Mouse (Mus musculus): ENCODE data around the gene Chst15.

The Chst15 gene

DNA sequence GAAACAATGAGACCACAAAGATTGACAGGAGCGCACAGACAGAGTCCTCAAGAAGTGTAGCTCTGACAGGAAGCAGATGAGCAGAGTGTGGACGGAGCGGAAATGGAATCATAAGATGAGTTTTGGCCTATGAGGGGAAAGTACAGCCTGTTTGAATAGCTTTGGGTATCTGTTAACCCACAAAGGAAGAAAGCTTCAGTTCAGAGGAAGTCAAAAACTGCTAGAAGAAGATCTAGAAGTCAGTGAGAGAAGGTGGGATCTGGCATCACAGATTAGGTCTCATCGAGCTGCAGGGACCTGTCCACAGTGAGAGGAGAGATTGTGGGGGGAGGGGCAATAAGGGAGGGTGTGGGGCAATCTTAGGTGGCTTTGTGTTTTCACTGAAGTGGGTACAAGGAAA lies 18.3 kb upstream of the Chst15 start:
- DNase-seq, result no peak

DNA sequence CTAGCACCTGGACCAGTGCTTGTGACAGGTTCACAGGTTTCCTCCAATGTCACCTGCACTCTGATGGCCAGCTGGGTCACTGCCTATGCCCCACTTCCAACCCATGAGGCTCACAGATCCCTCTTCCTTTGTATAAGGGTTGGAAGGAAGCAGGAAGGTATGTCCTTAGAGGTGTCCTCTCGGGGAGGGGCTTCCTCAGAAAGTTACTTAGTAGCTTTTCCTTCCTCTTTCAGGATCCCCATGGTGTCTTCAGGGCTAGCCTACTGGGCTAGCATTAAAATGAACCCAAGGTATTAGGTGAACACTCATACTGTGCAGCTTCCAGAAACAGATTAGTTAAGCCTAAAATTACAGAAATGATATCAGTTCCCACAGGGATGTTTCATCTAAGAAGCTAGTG lies 16.1 kb upstream of the Chst15 start:
- DNase-seq, result no peak

DNA sequence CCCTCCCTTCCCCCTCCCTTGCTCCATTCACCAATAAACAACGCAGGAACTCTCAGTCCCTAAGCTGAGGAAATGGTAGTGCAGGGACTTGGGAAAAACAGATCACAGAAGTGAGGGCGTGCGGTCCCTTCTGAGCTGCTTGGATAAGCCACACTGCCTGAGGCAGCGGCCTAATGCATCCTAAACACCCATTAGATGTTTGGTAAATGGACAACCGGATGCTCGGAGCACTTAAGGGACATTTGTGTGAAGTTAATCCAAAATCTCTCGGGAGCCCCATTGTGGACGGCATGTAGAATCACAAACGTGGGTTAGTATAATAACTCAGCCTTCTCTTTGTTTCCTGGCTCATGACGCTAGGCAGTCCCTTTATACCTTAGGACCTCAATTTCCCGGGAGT lies 15.1 kb upstream of the Chst15 start:
- DNase-seq, result peak; percentile 27

DNA sequence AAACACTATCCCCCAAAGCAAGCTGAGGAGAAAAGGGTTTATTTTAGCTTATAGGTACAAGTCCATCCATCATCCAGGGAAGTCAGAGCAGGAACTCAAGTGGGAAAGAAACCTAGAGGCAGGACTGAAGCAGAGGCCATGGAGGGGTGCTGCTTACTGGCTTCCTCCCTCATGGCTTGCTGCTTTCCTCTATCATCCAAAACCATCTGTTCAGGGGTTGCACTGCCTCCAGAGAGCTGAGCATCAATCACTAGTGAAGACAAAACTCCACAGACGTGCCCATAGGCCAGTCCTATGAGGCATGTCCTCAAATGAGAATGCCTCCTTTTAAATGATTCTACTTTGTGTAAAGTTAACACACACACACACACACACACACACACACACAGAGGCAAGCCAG lies 13.2 kb upstream of the Chst15 start:
- no peak for DNase-seq

DNA sequence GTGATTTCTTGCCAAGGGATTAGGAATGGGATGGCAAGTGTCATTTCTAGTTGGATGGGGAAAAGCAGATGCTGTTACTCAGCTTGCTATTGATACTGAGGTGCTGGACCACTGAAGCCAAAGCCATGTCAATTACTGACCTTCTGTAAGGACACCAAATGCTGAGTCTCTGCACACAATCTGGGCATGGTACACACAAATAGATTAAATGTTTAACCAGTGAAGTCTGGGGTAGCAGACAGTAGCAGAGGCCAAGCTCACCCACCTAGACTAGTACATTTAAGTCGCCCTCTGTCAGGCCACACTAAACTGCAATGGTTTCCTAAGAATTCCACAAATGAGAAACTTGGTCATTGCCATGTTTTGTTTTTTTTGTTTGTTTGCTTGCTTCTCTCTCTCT lies 11.6 kb upstream of the Chst15 start:
- no peak for DNase-seq

DNA sequence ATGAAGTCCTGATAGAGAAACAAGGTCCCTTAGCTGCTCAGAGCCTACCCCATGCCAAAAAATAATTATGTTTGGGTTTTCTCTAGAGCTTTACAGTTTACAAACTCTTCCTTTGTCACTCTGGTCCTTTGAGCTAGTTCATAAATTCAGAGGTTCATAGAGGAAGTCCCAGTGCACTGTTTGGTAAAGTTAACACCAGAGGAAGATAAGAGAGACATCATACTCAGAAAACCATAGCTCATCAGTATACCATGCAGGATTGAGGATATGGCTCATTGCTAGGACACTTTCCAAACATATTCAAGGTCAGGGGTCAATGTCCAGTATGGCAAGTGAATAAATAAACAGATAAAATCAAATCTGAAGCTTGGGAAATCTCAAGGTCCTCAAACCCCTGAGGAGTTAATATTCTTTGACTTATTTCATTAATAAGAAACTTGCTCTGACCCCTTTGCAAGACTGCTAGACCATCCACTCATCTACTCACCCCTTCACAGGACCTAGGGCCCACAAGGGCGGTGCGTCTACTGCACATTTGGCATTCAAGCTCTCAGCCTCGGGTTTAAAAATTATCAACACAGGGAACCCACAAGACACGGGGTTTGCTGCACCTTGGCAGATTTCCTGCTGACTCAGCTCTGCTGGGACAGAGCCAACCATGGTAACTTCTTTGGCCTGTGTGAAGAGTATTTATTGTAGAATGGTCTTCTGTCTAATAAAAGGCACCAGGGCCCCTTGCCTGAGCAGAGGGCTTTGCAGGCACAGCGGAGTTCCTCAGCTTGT lies 8.7 kb upstream of the Chst15 start:
- peak; percentile 88 for DNase-seq

DNA sequence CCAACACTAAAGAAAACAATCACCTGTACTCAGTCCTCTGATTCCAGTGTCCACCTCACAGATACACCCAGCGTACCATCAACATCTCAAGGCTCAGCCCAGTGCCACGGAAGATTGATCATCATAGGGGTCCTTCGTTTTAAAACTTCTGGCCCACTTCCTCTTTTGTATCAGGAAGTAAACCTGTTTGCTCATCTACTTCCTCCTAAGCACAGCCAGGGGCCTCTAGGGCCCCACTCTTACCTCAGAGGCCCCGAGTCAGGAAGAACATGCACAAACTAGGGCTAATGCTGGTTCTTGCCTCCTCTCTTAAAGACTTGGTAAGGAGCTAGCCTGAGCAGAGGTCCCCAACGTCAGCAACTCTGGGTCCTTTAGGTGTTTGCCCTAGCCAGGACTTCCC lies 6.4 kb upstream of the Chst15 start:
- no peak for DNase-seq

DNA sequence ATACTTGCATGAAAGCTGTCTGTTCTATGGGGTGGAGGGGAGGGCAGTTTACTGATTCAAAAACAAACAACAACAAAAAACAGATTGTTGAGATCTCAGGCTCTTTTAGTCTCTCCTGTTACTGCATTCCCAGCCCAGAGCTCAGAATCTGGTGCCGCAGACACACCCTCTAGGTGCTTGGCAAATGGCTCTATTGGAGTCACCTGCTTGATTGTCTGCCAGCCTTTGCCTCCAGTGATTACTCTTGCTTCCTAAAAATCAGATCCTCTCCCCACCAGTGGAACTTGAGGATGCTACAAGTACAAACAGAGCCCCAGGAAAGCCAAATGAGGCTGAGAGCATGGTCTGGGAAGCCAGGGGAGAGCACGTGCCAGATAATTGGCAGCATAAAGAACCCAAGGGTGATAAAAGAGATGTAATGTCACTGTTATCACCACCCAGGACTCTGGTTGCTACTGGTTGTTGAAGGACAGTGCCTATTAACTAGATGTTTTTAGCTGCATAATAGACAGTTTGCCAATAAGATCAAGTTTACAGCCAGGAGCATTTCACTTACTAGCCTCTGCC lies 4.4 kb upstream of the Chst15 start:
- DNase-seq, result no peak

DNA sequence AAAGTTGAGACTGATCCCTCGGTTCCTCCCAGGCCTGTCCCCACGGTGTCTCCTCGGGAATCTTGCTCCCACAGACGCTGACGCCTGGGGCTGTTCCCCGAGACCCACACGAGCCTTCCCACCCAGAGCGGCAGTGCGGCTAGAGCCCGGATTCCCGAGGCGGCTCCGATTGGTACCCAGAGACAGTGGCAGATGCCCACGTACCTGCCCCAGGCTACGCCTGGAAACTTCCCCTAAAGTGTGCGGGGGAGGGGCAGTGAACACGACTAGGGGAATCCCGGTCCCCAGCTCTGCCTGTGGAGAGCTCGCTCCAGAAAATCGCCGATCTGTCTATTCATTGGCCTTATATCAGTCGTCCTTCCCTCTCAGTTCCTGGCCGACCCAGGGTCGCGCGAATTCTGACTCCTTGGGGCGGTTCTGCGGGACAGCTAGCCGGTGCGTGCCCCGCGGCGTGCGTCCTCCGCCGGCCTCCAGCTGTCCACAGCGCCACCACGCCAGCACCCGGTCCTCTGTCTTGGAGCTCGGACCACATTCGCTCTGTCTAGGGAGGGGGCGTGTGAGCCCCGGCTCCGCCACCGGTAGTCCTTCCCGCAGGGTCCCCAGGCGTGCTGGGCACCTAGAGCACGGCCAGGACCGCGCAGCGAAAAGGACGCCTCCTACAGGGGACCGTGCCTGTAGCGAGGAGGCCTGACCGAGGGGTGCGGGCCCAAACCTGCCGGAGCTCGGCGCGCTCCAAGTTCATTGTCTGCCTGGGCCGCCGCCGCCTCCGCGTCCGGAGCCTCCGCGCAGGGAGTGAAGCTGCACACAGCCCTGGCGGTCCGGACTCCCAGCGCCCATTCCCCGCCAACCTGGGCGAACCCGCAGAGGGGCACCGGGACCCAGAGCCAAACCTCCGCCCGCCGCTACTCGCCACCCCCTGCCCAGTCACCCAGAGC lies 660 bp downstream of the Chst15 start:
- DNase-seq, result peak; percentile 81

DNA sequence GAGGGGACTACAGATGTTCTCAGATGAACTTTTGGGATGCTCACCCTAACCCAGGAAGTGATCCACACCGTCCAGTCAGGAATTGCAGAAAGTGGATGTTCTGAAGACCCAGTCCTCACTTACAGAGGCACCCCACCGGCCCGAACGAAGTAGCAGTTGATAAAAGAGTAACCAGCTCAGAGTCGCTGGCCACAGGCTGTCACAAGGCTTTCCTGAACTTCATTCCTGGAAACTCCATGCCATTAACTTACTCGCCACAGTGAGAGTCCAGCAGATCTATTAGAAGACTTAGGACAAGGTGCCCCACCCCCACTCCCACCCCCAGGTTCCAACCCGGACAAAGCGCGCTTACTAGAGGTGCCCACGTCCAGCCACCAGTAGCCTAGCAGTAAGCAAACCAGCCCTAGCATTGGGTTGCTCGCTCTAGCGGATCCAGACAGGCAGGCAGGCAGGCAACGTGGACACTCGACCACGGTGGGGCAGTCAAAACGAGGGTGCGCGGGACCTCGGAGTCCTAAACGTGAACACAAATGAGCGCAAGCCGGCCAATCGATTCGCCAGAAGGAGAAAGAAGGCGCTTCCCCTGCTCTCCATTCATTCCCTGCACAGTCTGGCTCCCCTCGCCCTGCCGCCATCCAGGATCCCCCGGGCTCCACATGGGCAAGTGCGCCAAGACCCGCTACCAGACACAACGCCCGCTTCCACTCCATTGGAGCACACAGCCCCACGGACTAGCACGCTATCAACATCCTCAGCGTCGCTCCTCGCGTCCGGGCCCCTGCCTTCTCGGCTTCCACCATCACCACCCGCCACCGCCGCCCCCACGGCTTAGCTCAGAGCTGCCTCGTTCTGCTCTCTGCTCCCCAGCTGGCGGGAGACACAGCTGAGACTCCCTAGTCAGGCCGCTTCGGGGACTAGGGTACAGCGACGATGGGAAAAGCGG lies 1.6 kb downstream of the Chst15 start:
- peak; percentile 87 for DNase-seq

DNA sequence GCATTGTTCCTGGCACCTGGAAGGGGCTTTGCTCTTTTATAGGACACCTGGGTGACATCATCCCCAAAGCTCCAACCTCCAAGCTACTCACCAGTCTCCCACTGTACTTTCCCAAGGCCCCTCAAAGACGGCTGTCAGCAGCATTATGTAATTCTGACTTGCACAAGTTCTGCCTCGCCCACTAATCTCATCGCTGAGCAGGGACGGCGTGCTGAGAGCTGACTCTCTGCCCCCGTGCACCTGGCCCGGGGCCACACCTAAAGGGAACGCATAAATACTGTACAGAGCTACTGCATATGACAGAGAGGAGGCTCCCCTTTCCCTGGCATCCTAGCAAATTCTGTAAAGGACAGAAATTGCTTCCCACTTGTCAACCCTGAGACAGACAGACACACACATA lies 4.6 kb downstream of the Chst15 start:
- peak; percentile 30 for DNase-seq

DNA sequence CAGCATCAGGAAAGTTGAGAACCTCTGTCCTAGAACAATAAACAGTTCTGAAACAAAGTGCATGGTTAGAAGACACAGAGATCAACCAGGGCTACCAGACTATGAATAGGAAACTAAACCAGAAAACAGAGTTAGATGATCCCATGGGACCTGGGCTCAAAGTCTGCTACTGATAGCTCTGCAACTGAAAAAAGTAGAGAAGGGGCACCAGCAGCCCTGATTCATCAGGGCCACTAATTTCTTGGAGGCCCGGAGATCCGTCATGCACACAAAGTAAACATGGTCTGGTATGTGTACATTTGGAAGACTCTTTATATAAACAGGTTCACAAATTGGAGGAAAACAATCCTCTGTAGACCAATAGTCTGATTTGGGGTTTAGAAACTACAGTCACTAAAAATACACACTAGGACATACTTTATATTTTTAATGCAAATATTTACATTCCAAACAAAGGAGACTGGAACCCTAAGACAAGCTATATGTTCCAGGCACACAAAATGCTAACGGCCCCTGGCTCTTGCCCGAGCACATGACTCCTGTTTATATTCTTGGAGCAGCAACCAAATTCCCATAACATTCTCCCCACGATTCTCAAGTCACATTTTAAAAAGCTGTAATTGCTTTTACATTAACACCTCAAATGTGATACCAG lies 8.4 kb downstream of the Chst15 start:
- no peak for DNase-seq

DNA sequence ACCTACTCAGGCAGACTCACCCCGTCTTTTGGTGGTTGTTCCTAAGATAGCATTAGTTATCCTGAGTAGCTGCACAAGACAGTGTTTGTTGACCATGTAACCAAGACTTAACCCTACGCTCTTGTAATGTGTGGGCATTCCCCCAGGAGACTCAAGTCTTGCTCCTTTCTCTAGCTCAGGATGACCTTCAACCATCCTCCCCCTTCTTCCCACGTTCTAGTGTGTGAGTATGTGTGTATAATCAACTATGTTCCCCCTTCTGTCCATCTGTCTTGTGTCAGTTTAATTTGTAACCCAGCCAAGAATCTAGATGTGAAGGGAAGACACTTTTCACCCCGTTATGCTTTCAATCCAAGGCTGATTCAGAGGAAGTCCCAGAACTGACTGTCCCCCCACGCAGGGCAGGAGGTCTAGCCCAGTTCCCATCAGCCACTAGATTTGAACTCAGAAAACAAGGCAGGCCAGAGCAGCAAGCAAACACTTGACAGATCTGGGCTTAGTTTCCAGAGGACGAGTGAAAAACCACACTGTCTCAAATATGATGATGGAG lies 9.2 kb downstream of the Chst15 start:
- peak; percentile 60 for DNase-seq

DNA sequence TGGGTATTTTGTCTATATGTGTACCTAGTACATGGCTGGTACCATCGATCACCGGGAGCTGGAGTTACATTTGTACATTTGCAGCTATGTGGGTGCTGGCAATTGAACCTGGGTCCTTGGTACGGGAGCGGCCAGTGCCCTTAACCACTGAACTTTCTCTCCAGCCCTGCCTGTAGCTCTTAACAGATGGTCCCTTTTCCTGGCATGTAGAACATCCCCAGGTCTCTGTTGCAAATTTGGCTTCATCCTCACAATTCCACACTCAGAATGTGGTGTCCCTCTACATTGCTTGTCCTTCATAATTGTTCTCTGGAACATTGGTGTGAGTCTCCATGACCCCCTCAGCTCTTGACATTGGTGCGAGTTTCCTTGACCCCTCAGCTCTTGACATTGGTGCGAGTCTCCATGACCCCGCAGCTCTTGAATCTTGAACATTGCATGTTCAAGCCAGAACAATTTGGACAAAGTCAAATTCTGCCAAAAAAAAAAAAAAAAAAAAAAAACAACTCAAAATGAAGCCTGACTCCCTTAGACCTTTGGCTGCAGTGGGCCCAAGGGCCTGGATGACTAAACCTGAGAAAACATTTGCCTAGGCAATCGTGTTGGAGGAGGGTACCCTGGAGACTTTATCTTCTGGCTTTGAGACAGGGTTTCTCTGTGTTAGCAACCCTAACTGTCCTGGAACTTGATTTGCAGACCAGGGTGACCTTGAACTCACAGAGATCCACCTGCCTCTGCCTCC lies 10.2 kb downstream of the Chst15 start:
- DNase-seq, result no peak

DNA sequence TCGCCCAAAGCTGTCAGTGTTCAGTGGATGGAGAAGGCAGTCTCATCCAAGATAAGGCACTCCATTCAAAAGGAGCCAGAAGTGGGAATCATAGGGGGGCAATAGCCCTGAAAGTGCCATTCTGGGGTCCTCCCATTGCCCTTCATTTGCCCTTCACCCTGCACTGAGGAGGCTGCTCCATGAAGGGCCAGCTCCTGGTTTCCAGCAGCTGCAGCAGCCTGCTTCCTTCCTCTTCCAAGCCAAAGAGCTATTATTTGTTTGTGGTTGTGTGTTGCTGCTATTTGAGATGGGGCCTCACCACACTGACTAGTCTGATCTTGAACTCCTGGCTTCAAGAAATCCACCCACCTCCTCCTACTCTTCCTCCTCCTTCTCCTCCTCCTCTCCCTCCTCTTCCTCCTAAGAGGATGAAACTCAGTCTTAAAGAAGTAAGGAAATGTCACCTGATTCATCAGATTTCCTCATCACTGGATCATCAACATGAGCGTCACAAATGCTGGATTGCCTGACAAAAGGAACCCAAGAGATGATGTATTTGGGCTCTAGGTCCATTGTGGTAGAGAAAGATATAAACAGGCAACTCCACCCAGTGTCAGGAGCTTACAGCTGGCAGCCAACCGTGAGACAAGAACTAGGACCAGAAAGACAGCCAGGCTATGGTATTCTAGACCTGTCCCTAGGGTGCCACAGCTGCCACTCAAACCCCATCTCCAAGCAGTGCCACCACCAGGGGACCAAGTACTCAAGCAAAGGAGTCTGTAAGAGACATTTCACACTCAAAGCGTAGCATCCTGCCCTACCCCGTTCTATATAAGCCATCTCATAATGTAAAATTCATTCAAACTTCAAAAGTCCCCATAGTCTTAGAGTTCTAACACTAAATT lies 11.3 kb downstream of the Chst15 start:
- DNase-seq, result no peak

DNA sequence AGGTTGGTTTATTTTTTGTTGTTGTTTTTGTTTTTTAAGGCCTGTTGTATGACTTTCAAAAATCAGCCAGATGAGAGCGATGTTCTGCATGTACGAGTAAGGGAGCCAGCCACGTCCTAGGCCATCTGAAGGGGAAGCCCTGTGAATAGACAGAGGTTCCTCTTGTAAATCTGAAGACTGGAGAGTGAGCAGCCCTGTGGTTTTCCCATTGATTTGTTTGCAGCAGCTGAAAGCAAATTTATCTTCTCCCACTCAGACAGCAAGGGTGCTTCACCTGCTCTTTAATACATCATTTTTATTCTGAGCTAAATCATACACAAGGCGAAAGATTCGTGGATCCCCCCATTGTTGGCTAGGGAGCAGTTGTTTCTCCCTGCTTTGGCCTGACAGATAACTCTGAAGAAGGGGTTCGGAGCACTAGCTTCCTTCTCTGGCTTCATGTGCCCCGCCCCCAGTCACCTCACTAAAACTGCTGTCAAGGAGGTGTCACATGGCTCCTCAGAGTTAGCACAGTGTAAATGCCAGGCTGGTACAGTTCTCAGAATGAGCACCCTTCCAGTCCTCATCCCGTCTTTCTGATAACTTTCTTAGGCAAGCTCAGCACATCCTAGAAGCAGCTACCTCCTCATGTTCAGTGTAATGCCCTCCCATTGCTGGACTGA lies 12.5 kb downstream of the Chst15 start:
- no peak for DNase-seq

DNA sequence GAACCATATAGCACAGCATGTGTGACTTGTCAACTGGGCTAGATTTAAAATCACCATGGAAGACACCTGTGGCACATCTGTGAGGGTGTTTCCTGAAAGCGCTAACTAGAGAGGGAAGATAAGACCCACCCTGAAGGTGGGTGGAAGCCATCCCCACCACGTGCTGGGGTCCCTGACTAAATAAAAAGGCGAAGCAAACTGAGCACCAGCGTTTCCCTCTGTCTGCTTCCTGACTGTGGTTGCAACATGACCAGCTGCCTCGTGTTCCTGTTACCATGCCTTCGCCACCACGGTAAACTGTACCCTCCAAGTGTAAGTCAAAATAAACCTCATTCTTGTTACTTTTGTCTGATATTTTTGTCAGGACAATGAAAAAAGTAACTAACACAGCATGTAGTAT lies 13.0 kb downstream of the Chst15 start:
- no peak for DNase-seq

DNA sequence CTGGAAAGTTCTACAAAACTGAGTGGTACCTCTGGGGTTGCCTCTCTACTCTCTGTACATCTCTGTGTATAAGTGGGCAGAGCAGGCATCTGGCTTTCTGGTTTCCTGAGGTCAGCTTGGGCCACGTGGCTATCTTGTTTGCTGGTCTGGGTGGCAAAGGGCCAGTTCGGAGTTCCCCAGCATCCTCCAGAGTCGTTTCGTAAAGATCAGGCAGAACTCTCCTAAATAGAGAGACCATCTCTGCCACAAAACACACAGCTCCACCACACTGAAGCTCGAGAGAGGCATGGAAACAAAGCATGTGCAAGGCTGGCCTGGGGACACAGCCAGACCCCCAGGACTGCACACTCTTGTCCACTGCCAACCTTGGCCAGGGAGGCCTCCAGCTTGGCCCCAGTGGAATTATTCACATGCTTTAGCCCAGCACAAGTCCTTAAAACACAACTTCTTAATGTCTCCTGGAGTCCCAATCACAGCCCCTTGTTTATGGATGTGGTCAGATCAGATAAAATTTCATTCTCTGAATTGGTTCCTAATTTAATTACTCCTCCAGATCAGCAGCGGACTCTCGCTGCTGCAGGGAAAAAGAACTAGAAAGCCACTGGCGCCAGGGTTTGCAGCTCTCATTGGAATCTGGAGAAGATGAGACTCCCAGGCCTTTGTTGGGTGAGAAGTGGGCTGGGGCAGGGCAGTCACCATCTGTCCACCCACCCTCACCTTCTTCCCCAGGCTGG lies 14.4 kb downstream of the Chst15 start:
- peak; percentile 61 for DNase-seq
